Mouse (Mus musculus) thymus, adult 2 months (tissue): ENCODE measurements around the gene Tmem263. TPM values are rescaled to one million over a fixed set of nuclear protein-coding genes. Genes with fewer than 3 reads are reported as not detected.

Source experiments
- DNase-seq: peaks from one replicate; pipeline ENCODE4 v3.0.0; 2021
- H3K27ac ChIP-seq: fragments of 200-500 bp; 2 replicates; pipeline ENCODE4 v1.5.1; 2012; ENCODE audit warnings: low read length, control low read depth; ENCODE audit not compliant: control insufficient read depth, insufficient read depth
- H3K27me3 ChIP-seq: fragments of 200-500 bp; 2 replicates; pipeline ENCODE4 v1.6.1; 2012; ENCODE audit warnings: mild to moderate bottlenecking, low read length, moderate library complexity, mixed read lengths; ENCODE audit not compliant: control insufficient read depth, insufficient read depth
- H3K36me3 ChIP-seq: fragments of 200-500 bp; 2 replicates; pipeline ENCODE4 v1.6.1; 2012; ENCODE audit warnings: mild to moderate bottlenecking, low read length, moderate library complexity; ENCODE audit not compliant: control insufficient read depth, insufficient read depth
- H3K4me1 ChIP-seq: fragments of 200-500 bp; replicated peaks from 2 replicates; pipeline ENCODE4 v1.6.1; 2012; ENCODE audit warnings: low read length; ENCODE audit not compliant: control insufficient read depth, insufficient read depth
- H3K4me3 ChIP-seq: fragments of 200-500 bp; 2 replicates; pipeline ENCODE4 v1.5.1; 2012; ENCODE audit warnings: mild to moderate bottlenecking, low read length, control low read depth, moderate library complexity; ENCODE audit not compliant: control insufficient read depth, insufficient read depth
- CTCF ChIP-seq: fragments of 200-500 bp; IDR thresholded peaks from 2 replicates; pipeline ENCODE4 v1.5.1; 2012; ENCODE audit warnings: mild to moderate bottlenecking, control low read depth, low read length, moderate library complexity, borderline replicate concordance; ENCODE audit not compliant: control insufficient read depth, poor library complexity, insufficient read depth; ENCODE audit errors: extremely low read depth
- POLR2A ChIP-seq: fragments of 200-500 bp; IDR thresholded peaks from 2 replicates; pipeline ENCODE4 v1.6.1; 2012; ENCODE audit warnings: mild to moderate bottlenecking, low read length, control low read depth, moderate library complexity; ENCODE audit not compliant: control insufficient read depth, poor library complexity, insufficient read depth; ENCODE audit errors: extremely low read depth
- WGBS: fragments of 180-500 bp; shearing (Covaris S2); methylation state at CpG from one replicate; pipeline ENCODE4 v1.1.7; 2018; 5-methylcytosine and 5-hydroxymethylcytosine counted together
- polyA plus RNA-seq: library from polyadenylated mRNA; depleted of rRNA; stranded (reverse); fragments of >200 nt; gene quantifications from 2 replicates; pipeline ENCODE4 v1.2.3, GENCODE M21; 2012

Gene Tmem263
- polyA plus RNA-seq, 1 experiment, result 6.1 TPM

DNA sequence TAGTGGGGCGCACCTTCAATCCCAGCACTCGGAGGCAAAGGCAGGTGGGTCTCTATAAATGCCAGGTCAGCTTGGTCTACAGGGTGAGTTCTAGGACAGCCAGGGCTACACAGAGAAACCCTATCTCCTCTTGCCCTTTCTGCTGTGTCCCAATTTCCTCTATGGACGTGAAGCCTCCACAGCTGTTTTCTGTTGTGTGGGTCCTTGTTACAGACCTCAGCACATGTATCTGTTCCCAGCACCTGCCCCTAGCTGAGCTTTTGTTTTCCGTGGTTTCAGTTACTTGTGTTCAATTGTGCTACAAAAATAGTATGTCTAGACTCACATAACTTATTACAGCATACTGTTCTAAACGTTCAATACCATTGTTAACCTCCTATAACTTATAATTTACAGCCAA lies 46.8 kb downstream of the Tmem263 start:
- Histone ChIP-seq H3K4me1 (no peaks in the 10 kb centered on the region), H3K27me3 (no peaks in the 10 kb centered on the region), H3K36me3 (peaks cover 38% of the 10 kb centered on the region), H3K4me3 (no peak overlapping the region), H3K27ac (no peak overlapping the region)
- no peak for TF ChIP-seq POLR2A
- TF ChIP-seq CTCF, result no peak
- no peak for DNase-seq
- WGBS, result 81% methylated on average over 5 of the region's 5 CpGs

DNA sequence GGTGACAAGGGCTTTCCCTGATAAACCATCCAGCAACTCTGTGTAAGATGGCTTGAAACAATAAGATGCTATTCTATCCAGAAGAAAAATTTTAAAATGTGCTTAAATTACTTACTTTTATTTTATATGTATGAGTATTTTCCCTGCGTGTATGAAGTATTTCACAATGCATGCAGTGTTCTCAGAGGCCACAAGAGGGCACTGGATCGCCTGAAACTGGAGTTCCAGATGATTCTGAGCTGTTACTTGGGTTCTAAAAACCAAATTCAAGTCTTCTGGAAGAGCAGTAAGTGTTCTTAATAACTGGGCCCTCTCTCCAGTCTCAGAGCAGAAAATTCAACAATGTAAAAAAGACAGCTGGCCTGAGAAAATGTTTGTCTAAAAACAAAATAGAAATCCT lies 51.8 kb downstream of the Tmem263 start:
- no peaks in the 10 kb centered on the region for H3K27me3 ChIP-seq
- H3K36me3 ChIP-seq, result peaks cover 11% of the 10 kb centered on the region
- peak; percentile 75 for DNase-seq
- H3K4me3 ChIP-seq, result no peak overlapping the region
- TF ChIP-seq CTCF, result no peak
- no peak for TF ChIP-seq POLR2A
- peaks cover 2% of the 10 kb centered on the region; the same call in 1 of the 2 replicates for H3K4me1 ChIP-seq
- 14% methylated on average over 2 of the region's 2 CpGs for WGBS
- no peak overlapping the region for H3K27ac ChIP-seq

DNA sequence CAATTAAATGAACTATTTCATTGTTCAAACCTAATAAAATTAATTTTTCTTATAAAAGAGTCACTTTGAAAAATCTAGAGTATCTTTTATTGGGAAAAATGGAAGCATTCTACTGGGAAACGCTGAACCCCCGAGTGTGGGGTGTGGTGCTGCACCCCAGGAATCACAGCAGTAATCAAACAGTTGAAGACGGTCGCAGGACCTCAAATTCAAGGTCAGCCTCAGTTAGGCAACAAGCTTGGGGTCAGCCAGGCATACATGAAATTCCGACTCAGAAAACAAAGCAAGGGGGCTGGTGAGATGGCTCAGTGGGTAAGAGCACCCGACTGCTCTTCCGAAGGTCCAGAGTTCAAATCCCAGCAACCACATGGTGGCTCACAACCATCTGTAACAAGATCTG lies 55.0 kb downstream of the Tmem263 start:
- no peak overlapping the region for H3K4me3 ChIP-seq
- no peaks in the 10 kb centered on the region for H3K27me3 ChIP-seq
- H3K36me3 ChIP-seq, result no peaks in the 10 kb centered on the region; the same call in 1 of the 2 replicates
- DNase-seq, result no peak
- no peak overlapping the region for H3K27ac ChIP-seq
- H3K4me1 ChIP-seq, result peaks cover 3% of the 10 kb centered on the region; the same call in 1 of the 2 replicates
- TF ChIP-seq CTCF (no peak), POLR2A (no peak)
- WGBS, result 97% methylated on average over 7 of the region's 7 CpGs

DNA sequence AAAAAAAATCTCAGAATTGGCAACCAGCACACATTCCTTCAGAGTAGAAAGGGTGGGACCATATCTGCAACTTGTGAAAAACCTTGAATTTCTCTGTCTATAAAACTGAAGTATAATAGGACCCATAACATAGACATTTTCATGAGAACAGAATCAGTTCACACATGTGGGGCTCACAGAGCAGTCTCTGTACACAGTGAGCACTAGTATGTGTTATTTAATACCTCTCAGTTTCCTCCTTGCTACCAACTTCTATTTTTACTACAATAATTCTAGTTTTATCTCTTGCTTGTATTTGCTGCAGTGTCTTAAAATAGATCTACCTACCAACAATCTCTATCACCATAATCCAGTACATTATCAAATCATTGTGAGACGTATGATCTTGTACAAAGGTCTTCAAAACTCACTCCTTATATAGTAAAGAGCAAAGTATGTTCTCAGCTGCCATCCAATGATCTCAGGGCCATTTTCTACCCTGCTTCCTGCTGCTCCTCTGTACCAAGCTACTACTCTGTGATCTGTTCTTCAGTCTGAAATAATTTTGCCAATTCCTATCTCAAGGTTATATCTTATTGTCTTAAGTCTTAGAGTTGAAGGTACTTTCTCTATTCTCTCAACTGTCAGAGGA lies 57.7 kb downstream of the Tmem263 start:
- 40% methylated on average over 1 of the region's 1 CpGs for WGBS
- H3K27ac ChIP-seq, result no peak overlapping the region

DNA sequence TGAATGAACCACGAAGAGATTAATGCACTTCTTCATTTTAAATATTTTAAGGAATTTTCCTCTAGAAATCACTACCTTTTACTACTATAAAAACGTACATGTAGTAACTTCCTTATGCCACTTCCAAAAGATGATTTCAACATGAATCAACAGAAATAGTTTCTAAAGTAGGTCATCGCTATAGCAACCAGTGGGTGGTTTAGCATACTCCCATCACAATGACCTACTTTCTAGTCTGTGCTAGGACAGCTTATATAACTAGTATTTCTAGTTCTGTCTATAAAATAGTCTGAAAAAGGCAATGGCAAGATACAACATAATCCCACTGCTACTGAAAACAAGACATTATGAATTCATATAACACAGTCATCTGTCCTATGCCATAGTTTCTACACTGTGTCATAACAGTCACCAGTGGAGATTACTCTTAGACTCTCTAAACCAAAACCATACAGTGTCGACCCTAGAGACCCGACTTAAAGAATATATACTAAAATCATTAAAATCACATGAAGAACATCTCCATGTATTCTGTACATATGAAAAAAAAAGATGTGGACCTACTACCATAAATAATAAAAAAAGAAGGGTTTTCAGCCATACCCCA lies 59.4 kb downstream of the Tmem263 start:
- Histone ChIP-seq H3K4me1 (peaks cover 14% of the 10 kb centered on the region), H3K4me3 (no peak overlapping the region), H3K27ac (no peak overlapping the region), H3K36me3 (no peaks in the 10 kb centered on the region), H3K27me3 (no peaks in the 10 kb centered on the region)
- TF ChIP-seq CTCF (no peak), POLR2A (no peak)
- DNase-seq, result no peak
- WGBS, result 54% methylated on average over 5 of the region's 5 CpGs

More for the DNA sequence above, 57.7 kb downstream of the Tmem263 start:
- TF ChIP-seq POLR2A (no peak), CTCF (no peak)
- Histone ChIP-seq H3K4me3 (no peak overlapping the region), H3K36me3 (no peaks in the 10 kb centered on the region), H3K27me3 (no peaks in the 10 kb centered on the region), H3K4me1 (peaks cover 6% of the 10 kb centered on the region)
- DNase-seq, result no peak

DNA sequence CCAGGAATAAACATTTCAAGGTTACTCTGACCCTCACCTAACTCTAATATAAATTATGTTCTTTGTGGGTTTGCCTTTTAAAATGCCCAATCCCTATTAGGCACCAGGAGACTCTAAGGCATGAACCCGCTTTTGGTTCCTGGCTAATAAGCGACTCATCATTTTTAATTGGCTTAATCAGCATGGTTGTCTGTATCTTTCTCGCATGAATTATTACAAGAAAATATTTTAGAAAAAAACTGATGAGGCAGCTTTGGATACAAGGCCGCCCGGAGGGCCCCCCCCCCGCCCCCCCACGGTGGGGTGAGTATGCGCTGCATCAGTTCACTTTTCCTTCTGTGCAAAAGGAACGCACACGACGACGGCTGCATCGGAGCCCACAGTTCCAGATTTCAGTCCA lies 62.4 kb downstream of the Tmem263 start:
- Histone ChIP-seq H3K27me3 (no peaks in the 10 kb centered on the region), H3K4me1 (peaks cover 14% of the 10 kb centered on the region), H3K4me3 (no peak overlapping the region), H3K36me3 (no peaks in the 10 kb centered on the region), H3K27ac (no peak overlapping the region)
- DNase-seq, result no peak
- TF ChIP-seq CTCF (no peak), POLR2A (no peak)
- 98% methylated on average over 13 of the region's 13 CpGs for WGBS
